Mouse (Mus musculus) brown adipose tissue, adult 24 weeks (tissue): Measurements from ENCODE around the gene Tmem104. TPM values are rescaled to one million over a fixed set of nuclear protein-coding genes. Genes with fewer than 3 reads are reported as not detected.

ENCODE experiments used
- H3K27ac ChIP-seq: fragments of 200-500 bp; replicated peaks from 2 replicates; pipeline ENCODE4 v1.5.1; 2012; ENCODE audit warnings: low read depth, mild to moderate bottlenecking, low read length
- H3K4me1 ChIP-seq: fragments of 200-500 bp; 2 replicates; pipeline ENCODE4 v1.6.1; 2012; ENCODE audit warnings: low read length, mixed read lengths; ENCODE audit not compliant: control insufficient read depth, insufficient read depth, insufficient read length
- H3K4me3 ChIP-seq: fragments of 200-500 bp; 2 replicates; pipeline ENCODE4 v1.5.1; 2012; ENCODE audit warnings: low read depth, mild to moderate bottlenecking, low read length, moderate library complexity; ENCODE audit not compliant: insufficient read depth
- polyA plus RNA-seq: library from polyadenylated mRNA; stranded (reverse); fragments of >200 nt; gene quantifications from 2 replicates; pipeline ENCODE4 v1.2.4, GENCODE M21; 2012; ENCODE audit not compliant: missing spikeins, insufficient read depth, insufficient read length

The Tmem104 gene
- polyA plus RNA-seq, 1 experiment, result 8.5 TPM

- no peak overlapping the region for H3K27ac ChIP-seq
- H3K4me3 ChIP-seq, result no peak overlapping the region
- peaks cover 4% of the 10 kb centered on the region; the same call in 1 of the 2 replicates for H3K4me1 ChIP-seq
These were observed 39.7 kb downstream of the Tmem104 start for GRCm38 (mm10) chr11:115226811-115227491.

DNA sequence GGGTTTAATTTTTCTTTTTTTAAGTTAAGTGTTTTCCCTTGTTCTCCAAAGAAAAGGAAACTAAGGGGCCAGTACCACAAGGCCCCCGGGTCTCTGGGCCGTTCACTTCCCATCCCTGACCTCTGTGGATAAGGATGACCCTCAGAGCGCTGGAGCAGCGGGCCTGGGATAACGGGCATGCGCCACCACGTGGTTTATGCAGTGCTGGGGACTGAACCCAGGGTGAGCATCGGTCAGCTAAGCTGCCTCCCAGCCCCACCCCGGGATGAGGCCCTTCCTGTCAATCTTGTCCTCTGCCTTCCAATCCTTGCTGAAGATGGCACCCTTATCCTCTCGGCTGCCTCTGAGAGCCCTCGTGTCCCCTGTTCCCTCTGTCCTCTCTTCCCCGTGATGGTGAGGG lies 40.4 kb downstream of the Tmem104 start:
- H3K4me1 ChIP-seq, result peaks cover 4% of the 10 kb centered on the region; the same call in 1 of the 2 replicates

DNA sequence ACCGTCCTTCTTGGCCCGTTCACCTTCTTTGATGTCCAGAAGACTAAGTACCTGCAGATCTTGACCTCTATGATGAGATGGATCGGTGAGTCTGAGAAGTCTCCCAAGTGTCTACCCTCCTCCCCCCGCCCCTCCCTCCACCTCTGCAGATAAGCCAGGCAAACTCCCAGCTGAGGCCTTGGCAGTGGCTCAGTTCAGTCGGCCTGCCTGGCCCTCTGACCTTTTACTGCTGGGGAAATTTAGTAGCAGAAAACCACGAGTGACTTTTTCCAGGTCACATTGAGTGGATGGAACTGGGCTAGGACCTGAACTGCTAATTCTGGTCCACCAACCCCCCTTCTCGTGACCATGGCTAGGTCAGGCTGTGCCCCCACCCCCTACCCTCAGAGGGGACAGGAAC lies 41.1 kb downstream of the Tmem104 start:
- Histone ChIP-seq H3K4me3 (no peak overlapping the region), H3K27ac (no peak overlapping the region)

More for the DNA sequence above, 40.4 kb downstream of the Tmem104 start:
- H3K27ac ChIP-seq, result no peak overlapping the region
- H3K4me3 ChIP-seq, result no peak overlapping the region

DNA sequence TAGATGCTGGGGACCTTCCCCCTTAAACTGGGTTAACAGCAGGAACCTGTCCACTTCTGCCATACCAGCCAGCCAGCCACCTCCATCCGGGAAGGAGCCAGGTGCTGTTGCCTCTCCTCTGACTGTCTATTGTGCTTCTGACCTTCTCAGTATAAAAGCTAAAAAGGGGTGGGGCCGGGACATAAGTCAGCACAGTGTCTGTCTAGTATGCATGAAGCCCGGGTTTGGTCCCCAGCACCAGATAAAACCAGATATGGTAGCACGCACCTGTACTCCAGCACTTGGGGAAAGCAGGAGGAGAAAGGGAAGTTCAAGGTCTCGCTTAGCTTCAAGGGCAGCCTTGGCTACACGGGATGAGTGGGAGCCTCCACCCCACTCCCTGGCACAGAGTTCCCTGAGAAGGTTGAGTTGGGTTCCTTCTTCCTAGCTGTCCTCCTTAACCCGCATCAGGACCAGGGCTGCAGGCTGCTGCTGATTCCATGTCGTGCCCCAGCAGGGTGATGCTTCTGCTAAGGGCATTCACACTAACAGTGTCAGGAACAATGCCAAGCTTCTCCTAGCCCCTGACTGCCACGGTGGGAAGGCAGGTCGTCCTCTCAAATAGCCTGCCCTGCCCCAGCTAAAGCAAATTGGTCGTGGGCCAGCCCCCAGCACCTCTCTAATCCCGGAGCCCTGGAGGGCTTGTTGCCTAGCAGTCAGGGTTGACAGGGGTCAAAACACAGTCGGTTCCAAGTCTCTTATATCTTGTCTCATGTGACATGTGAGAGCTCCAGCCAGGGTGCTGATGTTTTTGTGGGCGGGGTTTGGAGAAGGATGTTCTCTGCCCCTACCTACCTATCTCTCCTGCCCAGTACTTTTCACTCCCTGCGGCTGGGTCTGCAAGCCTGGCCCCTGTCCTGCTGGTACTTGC lies 42.0 kb downstream of the Tmem104 start:
- H3K4me1 ChIP-seq, result peaks cover 2% of the 10 kb centered on the region; the same call in 1 of the 2 replicates
- no peak overlapping the region for H3K4me3 ChIP-seq
- no peak overlapping the region for H3K27ac ChIP-seq

More for the DNA sequence above, 41.1 kb downstream of the Tmem104 start:
- H3K4me1 ChIP-seq, result peaks cover 4% of the 10 kb centered on the region; the same call in 1 of the 2 replicates

- H3K4me1 ChIP-seq, result no peaks in the 10 kb centered on the region; the same call in 1 of the 2 replicates
- H3K4me3 ChIP-seq, result no peak overlapping the region
- H3K27ac ChIP-seq, result no peak overlapping the region
These were observed 44.1 kb downstream of the Tmem104 start for GRCm38 (mm10) chr11:115231168-115231915.

DNA sequence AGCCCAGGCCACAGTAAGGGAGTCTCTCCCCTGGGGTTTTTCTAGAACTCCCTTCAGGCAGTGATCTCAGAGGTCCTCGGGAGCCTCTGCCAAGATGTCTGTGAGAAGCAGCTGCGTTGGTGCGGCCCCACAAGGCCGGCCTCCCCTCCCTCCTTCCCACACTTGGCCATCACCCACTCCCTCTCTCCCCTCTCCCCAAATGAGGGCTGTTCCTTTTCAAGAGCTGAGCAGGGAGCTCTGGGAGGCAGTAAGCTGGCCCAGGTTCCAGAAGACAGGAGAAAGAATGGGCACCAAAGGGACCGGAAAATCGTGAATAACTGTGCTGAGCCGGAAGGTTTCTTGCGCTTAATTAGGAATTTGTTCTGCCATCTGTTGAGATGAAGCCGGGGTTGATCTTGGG lies 44.6 kb downstream of the Tmem104 start:
- no peak overlapping the region for H3K27ac ChIP-seq
- peaks cover 2% of the 10 kb centered on the region; the same call in 1 of the 2 replicates for H3K4me1 ChIP-seq
- no peak overlapping the region for H3K4me3 ChIP-seq

DNA sequence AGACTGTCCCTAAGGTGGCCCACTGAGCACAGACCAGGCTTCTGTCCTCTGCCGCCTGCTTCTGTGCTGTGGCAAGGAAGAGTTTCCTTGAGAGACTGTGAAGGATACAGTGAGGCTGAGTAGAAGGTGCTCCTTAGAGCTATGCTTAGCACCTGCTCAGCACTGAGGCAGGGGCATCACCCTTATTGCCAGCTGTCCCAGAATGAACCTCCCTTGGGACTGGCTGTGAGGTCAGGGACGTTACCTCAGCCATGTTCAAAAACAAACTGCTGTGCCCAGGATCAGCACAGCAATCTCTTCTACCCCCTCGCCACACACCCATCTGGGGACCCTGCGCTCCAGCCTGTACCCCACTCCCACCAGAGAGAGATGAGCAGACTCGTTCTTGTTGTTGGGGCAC lies 45.6 kb downstream of the Tmem104 start:
- no peak overlapping the region for H3K27ac ChIP-seq
- no peak overlapping the region for H3K4me3 ChIP-seq
- H3K4me1 ChIP-seq, result peaks cover 2% of the 10 kb centered on the region; the same call in 1 of the 2 replicates

DNA sequence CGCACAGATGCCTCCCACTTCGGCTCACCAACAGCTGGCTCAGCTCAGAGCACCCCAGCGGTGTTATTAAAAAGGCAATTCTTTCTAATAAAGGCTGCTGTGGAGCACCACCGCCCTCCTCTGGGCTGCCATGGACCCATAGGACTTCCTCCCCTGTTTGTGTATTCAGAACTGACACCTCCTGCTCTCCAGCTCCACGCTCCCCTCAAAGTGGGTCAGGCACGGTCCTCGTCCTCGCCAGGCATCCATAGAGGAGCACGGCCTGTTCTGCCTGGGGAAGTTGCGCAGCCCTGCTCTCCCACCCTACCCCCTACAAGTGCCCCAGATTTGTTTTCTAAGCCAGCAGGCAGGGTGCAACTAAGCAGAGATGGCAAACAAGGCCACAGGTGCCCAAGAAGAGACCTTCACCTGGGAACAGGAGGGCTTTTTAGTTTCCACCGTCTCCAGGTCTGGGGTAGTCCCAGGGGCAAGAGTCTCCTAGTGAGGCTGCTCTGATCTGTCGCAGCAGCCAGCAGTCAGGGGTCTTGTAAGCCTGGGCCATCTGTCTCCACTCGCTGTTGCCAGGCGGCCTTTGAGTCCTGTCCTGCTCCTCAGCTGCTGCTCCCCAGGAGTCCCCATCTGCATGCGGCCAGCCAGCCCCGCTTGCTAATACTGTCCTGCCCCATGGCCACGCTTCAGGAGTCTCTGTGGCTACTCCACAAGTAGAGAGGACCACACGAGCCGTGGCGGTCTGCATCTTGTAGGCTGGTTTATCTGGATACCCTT lies 46.4 kb downstream of the Tmem104 start:
- Histone ChIP-seq H3K27ac (no peak overlapping the region), H3K4me1 (peaks cover 2% of the 10 kb centered on the region; the same call in 1 of the 2 replicates), H3K4me3 (no peak overlapping the region)

GRCm38 (mm10) chr11:115234320-115235044 lies 47.2 kb downstream of the Tmem104 start:
- Histone ChIP-seq H3K4me3 (no peak overlapping the region), H3K4me1 (peaks cover 2% of the 10 kb centered on the region; the same call in 1 of the 2 replicates), H3K27ac (no peak overlapping the region)

- no peak overlapping the region for H3K4me3 ChIP-seq
- H3K4me1 ChIP-seq, result peaks cover 2% of the 10 kb centered on the region; the same call in 1 of the 2 replicates
These were observed 49.3 kb downstream of the Tmem104 start for GRCm38 (mm10) chr11:115236570-115236969.

GRCm38 (mm10) chr11:115241402-115241801 lies 54.1 kb downstream of the Tmem104 start:
- Histone ChIP-seq H3K4me3 (no peak overlapping the region), H3K4me1 (peaks cover 2% of the 10 kb centered on the region; the same call in 1 of the 2 replicates), H3K27ac (no peak overlapping the region)

More at GRCm38 (mm10) chr11:115236570-115236969, 49.3 kb downstream of the Tmem104 start:
- H3K27ac ChIP-seq, result no peak overlapping the region

- Histone ChIP-seq H3K27ac (no peak overlapping the region), H3K4me3 (no peak overlapping the region), H3K4me1 (no peaks in the 10 kb centered on the region)
These were observed 55.5 kb downstream of the Tmem104 start for GRCm38 (mm10) chr11:115242746-115243145.

- Histone ChIP-seq H3K4me3 (no peak overlapping the region), H3K27ac (no peak overlapping the region), H3K4me1 (no peaks in the 10 kb centered on the region)
These were observed 56.5 kb downstream of the Tmem104 start for GRCm38 (mm10) chr11:115243783-115244182.

DNA sequence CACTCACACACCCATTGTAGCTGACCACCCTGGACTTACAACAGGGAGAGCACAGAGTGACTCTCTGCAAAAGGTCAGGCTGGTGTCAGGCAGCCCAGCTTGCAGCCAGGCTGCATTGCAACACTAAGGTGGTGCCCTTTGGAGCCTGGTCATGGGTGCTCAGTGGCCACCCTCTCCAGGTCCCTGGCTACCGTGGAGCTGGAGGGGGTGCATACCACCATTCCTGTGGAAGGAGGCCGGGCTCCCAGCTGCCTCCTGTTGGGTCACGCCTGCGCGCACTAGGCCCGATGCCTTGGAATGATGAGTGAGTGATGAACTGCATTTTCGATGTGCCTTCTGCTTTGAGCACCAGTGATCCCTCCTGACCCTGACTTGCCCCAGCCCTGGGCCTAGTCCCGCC lies 57.6 kb downstream of the Tmem104 start:
- H3K4me1 ChIP-seq, result no peaks in the 10 kb centered on the region
- no peak overlapping the region for H3K27ac ChIP-seq
- H3K4me3 ChIP-seq, result no peak overlapping the region
